ENCODE assay signal across 9 mouse cellular contexts in the genomic region with DNA sequence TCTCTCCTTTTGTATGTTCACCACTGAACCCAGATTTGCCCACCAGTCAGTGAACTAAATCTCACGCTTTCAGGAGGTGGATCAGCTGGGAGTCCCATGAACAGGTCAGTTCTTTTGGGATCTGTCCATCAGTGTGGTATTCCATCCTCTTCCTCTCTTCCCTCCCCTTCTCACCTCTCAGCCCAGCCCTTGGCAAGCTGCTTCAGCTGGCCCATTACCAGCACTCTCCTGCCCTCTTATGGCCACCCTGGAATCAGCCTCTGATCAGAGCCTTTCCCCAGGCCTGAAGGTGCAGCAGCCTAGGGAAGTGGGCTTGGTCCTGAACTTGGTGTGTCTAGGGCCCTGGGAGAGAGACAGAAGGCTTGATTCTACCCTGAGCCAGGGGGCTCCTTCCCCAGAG. TPM values are rescaled to one million over a fixed set of nuclear protein-coding genes. Genes with fewer than 3 reads are reported as not detected.
DNase-seq lines count a peak whose midpoint lies in the region; ATAC-seq and TF ChIP-seq lines count a peak whose summit lies in the region.
"Had no signal": no experiment of that assay in that cellular context is flagged by ENCODE, and none has a peak within 500 bp of the region (broad histone marks: within the 10 kb centered on the region; RNA-seq: fewer than 3 reads in every experiment).

No protein-coding gene starts in this region.

- no peak overlapping the region for H3K4me2 ChIP-seq in limb, embryonic 14.5 days (replicated peaks; ENCODE audit: low read depth, low read length, severe bottlenecking)
- H3K4me2 ChIP-seq: embryonic facial prominence, embryonic 13.5 days had no signal

- H3K27me3 ChIP-seq in kidney, adult 2 months (replicated peaks; ENCODE audit: control insufficient read depth, insufficient read depth, low read length): no peaks in the 10 kb centered on the region
- no peaks in the 10 kb centered on the region for H3K27me3 ChIP-seq in limb, embryonic 14.5 days (ENCODE audit: control insufficient read depth, insufficient read depth, low read length)

- no peak overlapping the region for H3K4me3 ChIP-seq in kidney, adult 2 months (ENCODE audit: insufficient read depth, low read depth, low read length)
- no peak overlapping the region for H3K4me3 ChIP-seq in limb, embryonic 14.5 days (replicated peaks; ENCODE audit: low read length)
- H3K4me3 ChIP-seq in olfactory bulb, adult 2 months (ENCODE audit: insufficient read depth, low read depth, low read length): no peak overlapping the region
- H3K4me3 ChIP-seq: embryonic facial prominence, embryonic 13.5 days had no signal

- no peaks in the 10 kb centered on the region for H3K4me1 ChIP-seq in kidney, adult 2 months (ENCODE audit: control insufficient read depth, insufficient read depth, low read length)
- H3K4me1 ChIP-seq in limb, embryonic 14.5 days (ENCODE audit: control insufficient read depth, insufficient read depth, low read length): no peaks in the 10 kb centered on the region
- H3K4me1 ChIP-seq in olfactory bulb, adult 2 months (ENCODE audit: control insufficient read depth, insufficient read depth, low read length): peaks cover 4% of the 10 kb centered on the region

- no peak for TF ChIP-seq POLR2A in kidney, adult 2 months (IDR thresholded peaks at IDR 0.05; ENCODE audit: low read depth, low read length)
- TF ChIP-seq POLR2A in limb, embryonic 14.5 days (IDR thresholded peaks at IDR 0.05; ENCODE audit: borderline replicate concordance, extremely low read depth, insufficient read depth, insufficient read length): no peak
- TF ChIP-seq POLR2A in olfactory bulb, adult 2 months (IDR thresholded peaks at IDR 0.05; ENCODE audit: insufficient read depth, low read depth, low read length): no peak

- DNase-seq in 3134 (ENCODE audit: extremely low read depth, insufficient read length, low spot score): peak; percentile 39
- DNase-seq in Muller cell, postnatal 12 days (ENCODE audit: inconsistent ontology term): peak; percentile 36
- DNase-seq in cerebellum, postnatal 25 days: peak; percentile 83 to 90
- DNase-seq in gastrocnemius, postnatal 14 days: peak; percentile 69
- peak; percentile 76 for DNase-seq in kidney, adult 2 months
- peak; percentile 66 for DNase-seq in limb, embryonic 14.5 days (ENCODE audit: low spot score)
- peak; percentile 45 for DNase-seq in yolk sac, embryonic 10.5 days (ENCODE audit: low spot score)

- no peaks in the 10 kb centered on the region for H3K9me3 ChIP-seq in limb, embryonic 14.5 days (ENCODE audit: control insufficient read depth, low read length)
- H3K9me3 ChIP-seq: embryonic facial prominence, embryonic 13.5 days had no signal

- H3K9ac ChIP-seq in limb, embryonic 14.5 days (ENCODE audit: low read depth, low read length, severe bottlenecking): no peak overlapping the region
- H3K9ac ChIP-seq: embryonic facial prominence, embryonic 13.5 days had no signal

- TF ChIP-seq CTCF in kidney, adult 2 months (conservative IDR thresholded peaks at IDR 0.05; ENCODE audit: insufficient read depth, insufficient read length, low read depth, low read length): peak; percentile 95
- peak; percentile 78; the same call in 1 of the 2 replicates for TF ChIP-seq CTCF in olfactory bulb, adult 2 months (IDR thresholded peaks at IDR 0.05; ENCODE audit: insufficient read depth, low read depth, low read length)

- WGBS in kidney, adult 2 months: 34% methylated on average over 1 of the region's 1 CpGs
- WGBS in limb, embryonic 14.5 days: 44% methylated on average over 1 of the region's 1 CpGs
- 50% methylated on average over 1 of the region's 1 CpGs for WGBS in olfactory bulb, adult 2 months

- no peak overlapping the region for H3K27ac ChIP-seq in kidney, adult 2 months (ENCODE audit: insufficient read depth, low read depth, low read length)
- H3K27ac ChIP-seq in limb, embryonic 14.5 days (replicated peaks; ENCODE audit: low read depth, low read length): no peak overlapping the region
- no peak overlapping the region for H3K27ac ChIP-seq in olfactory bulb, adult 2 months (ENCODE audit: insufficient read depth, low read depth, low read length)
- H3K27ac ChIP-seq: embryonic facial prominence, embryonic 13.5 days had no signal

- no peaks in the 10 kb centered on the region for H3K36me3 ChIP-seq in kidney, adult 2 months (ENCODE audit: control insufficient read depth, insufficient read depth, low read length)
- H3K36me3 ChIP-seq in limb, embryonic 14.5 days (ENCODE audit: control insufficient read depth, insufficient read depth, low read length): no peaks in the 10 kb centered on the region
- H3K36me3 ChIP-seq: embryonic facial prominence, embryonic 13.5 days had no signal

- intact Hi-C loops in gastrocnemius, postnatal 14 days (cut with DNase I; ENCODE audit: low total_unique reads): loop anchor here (10.0 kb wide), 1 partner anchor 320 kb away; no protein-coding TSS in a partner anchor

- no peak for ATAC-seq in limb, embryonic 14.5 days (ENCODE audit: low FRiP score, low read depth)

RNA-seq across cellular contexts. Expression of gene Loxl4, which starts 42.4 kb away (rescaled TPM):
- 1 to 10 TPM; 2.5 to 3.1 TPM for total RNA-seq in gastrocnemius, postnatal 14 days (2021)
- 2.9 and 4.8 TPM in 2 replicates for polyA plus RNA-seq in kidney, adult 2 months (2012; rRNA removed)
- polyA plus RNA-seq in limb, embryonic 14.5 days (2012; rRNA removed): 11.9 TPM in 2 replicates
- polyA plus RNA-seq in limb, embryonic 14.5 days (2014; fragmentation: Nextera tagmentation; extraction: Ambion mirVana): 1.3 and 2.5 TPM in 2 replicates
- polyA plus RNA-seq in olfactory bulb, adult 2 months (2012; ENCODE audit: insufficient read depth, insufficient read length, low replicate concordance, missing spikeins): not detected in 2 replicates

Comparison
In these comparisons a context has a peak if more than half of its experiments do, and no peak if none do; other contexts are left out.
1. DNase-seq: peak in every context shown above with its lines; median percentile 86 in cerebellum, postnatal 25 days; 76 in kidney, adult 2 months; 69 in gastrocnemius, postnatal 14 days; 66 in limb, embryonic 14.5 days; 45 in yolk sac, embryonic 10.5 days; 39 in 3134; 36 in Muller cell, postnatal 12 days.